Mouse (Mus musculus): ENCODE measurements around the gene Ccno.

GRCm38 (mm10) chr13:113000576-113001318 lies 13.1 kb downstream of the Ccno start:
- TF ChIP-seq POLR2A (IDR thresholded peaks at IDR 0.05; ENCODE audit: low read depth, low read length) (no peak), CTCF (conservative IDR thresholded peaks at IDR 0.05; ENCODE audit: insufficient read depth, insufficient read length, low read depth, low read length) (no peak)
